Mouse (Mus musculus): ENCODE results near the gene Itga3. TPM values are rescaled to one million over a fixed set of nuclear protein-coding genes. Genes with fewer than 3 reads are reported as not detected.

The Itga3 gene
- total RNA-seq, 1 experiment from 2014 or later: 2.5 TPM

DNA sequence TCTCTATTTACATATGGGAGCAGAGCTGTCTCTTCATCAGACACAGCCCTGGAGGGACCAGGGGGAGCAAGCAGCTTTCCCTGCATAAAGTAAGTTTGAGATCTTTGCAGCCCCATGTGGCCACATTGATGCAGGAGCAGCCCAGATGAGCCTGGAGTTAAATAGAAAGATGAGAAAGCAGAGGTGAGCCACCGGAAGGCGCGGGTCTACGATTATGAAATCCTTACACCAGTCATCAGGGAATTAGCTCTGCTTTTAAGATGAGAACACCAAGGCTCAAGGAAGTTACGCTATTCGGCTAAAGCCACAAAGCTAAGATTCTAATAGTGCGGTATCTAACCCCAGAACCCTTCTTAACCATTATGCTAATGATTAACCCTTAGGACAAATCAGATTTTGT is 1.4 kb upstream of the Itga3 start:
- no peak for ATAC-seq (replicated peaks in 1 of 2; ENCODE audit: insufficient read depth in 1 of 2, low FRiP score in 2 of 2, low TSS enrichment in 1 of 2, low read depth in 1 of 2, poor library complexity in 2 of 2, severe bottlenecking in 2 of 2)

DNA sequence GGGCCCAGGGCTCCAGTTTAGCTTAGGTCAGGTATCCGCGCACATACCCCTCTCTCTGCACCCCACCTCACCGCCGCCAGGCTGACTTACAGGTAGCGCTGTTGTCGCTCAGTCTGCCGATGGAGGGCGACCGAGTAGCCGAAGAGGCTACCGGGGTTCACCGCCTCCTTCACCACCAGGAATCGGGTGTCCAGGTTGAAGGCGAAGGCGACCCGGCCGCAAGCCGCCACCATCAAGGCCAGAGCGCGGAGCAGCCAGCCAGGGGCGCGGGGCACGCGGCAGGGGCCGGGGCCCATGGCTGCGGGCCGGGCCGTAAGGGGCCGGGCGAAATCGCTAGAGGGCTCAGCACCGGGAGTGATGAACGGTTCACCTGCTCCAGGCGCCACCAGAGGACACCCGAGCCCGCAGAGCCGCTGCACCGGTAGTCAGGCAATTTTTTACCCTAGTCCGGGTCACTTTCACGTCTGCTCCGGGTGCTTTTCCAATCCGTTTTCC is 513 bp downstream of the Itga3 start:
- peak in 1 of 2 experiments; percentile 54; a peak in 3 of 4 replicates for ATAC-seq (replicated peaks in 1 of 2; ENCODE audit: insufficient read depth in 1 of 2, low FRiP score in 2 of 2, low TSS enrichment in 1 of 2, low read depth in 1 of 2, poor library complexity in 2 of 2, severe bottlenecking in 2 of 2)

DNA sequence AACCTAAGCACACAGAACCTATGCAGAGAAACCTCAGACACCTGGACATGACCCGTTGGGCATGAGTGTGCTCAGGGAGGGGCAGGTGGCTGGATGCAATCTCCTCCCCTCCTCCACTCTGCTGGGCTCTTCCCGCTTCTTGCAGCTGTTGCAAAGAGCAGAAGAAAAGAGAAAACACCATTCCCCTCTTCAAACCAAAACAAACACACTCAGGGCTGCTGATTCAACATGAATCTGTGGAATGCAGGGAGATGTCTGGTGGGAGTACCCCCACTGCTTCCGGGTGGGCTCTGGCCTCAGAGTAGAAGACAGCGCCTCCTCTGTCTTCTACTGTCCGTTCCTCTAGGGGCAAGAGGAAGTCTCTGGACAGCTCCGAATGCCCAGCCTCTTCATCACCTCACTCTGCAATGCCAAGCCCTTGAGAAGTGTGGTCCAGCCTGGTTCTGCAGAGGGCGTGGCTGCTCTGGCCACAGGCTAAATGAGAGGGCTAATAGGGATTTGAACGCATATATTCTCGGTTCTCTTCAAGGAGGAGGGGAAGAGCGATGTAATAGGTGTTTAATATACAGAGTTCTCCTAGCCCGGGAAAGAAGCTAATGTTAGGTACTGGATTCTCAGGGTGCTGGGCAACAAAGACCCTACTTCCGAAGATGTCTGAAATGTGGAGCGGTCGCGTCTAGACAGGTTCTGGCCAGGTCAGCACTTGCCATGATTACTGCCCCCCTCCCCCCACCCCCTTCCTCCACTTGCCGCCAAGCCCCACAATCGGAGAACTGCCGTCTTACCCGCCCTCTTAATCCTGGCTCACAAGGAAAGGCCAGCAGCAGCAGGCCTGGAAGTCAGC is 1.2 kb downstream of the Itga3 start:
- no peak for ATAC-seq (replicated peaks in 1 of 2; ENCODE audit: insufficient read depth in 1 of 2, low FRiP score in 2 of 2, low TSS enrichment in 1 of 2, low read depth in 1 of 2, poor library complexity in 2 of 2, severe bottlenecking in 2 of 2)

DNA sequence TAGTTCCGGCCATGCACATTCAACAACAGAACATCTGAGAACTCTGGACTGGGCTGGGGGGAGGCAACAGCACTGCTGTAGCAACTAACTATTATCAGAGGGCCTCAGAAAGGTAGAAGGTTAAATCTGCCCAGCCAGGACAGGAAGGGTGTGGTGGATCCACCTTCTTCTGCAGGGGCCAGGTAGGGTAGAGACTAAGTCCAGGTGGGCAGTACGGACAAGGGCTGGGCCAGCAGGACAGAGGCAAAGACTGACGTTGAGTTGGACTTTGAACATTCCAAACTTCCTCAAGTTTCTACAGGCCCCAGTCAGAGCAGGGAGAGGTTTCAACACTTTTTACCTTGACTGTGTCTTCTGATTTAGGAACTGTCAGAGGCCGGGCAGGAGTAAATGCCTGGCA is 1.9 kb downstream of the Itga3 start:
- no peak for ATAC-seq (replicated peaks in 1 of 2; ENCODE audit: insufficient read depth in 1 of 2, low FRiP score in 2 of 2, low TSS enrichment in 1 of 2, low read depth in 1 of 2, poor library complexity in 2 of 2, severe bottlenecking in 2 of 2)

DNA sequence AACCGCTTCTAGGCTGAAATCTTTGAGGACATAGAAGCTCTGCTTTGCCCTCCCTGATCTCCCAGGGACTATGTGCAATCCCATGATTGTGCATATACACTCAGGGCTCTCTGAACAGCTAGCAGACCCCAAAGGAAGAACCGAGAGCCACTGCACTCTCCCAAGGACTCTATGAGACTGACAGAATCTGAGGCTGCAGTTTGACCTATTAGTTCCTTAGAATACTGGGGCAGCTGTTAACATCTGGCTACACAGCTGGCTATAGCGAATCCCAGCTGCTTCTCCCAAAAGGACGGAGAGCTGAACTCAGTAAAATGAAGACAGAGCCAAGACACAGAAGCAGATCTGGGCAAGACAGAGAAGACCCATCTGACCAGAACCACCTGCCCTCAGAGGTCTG is 2.8 kb downstream of the Itga3 start:
- ATAC-seq (replicated peaks in 1 of 2; ENCODE audit: insufficient read depth in 1 of 2, low FRiP score in 2 of 2, low TSS enrichment in 1 of 2, low read depth in 1 of 2, poor library complexity in 2 of 2, severe bottlenecking in 2 of 2): no peak

DNA sequence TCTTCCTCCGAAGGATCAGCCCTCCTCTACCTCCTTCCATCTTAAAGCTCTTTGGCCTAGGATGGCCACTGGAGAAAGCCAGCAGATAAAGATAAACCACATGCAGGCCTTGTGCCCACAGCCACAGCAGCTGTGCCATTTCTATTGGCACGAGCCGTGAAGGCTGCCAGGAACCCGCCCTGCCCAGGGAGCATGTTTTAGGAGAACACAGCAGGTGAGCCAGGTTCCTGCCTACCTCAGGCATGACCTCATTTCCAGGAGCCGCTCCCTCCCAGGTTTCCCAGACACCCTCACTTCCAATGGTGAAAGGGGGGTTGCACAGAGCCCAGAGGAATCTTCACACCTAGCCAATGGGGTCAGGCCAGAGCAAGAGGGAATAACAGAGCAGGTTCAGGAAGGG is 3.8 kb downstream of the Itga3 start:
- ATAC-seq (replicated peaks in 1 of 2; ENCODE audit: insufficient read depth in 1 of 2, low FRiP score in 2 of 2, low TSS enrichment in 1 of 2, low read depth in 1 of 2, poor library complexity in 2 of 2, severe bottlenecking in 2 of 2): no peak

DNA sequence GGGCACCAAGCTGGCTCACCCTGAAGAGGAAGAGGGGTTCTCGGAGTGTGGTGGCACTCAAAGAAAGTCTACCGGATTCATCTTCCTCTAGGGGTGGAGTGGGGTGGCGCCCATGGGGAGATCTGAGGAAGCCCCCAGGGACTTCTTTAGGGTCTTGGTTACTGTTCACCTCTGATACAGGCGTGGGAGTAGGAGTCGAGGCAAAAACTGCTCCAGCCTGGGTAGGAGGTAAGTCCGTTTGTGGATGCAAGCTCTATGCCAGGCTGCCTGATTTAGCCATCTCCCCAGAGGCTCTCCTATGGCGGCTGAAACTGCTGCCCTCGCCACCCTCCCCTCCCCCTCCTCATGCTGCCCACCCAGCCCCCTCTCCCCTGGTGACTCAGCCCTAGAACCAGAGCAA is 4.5 kb downstream of the Itga3 start:
- no peak for ATAC-seq (replicated peaks in 1 of 2; ENCODE audit: insufficient read depth in 1 of 2, low FRiP score in 2 of 2, low TSS enrichment in 1 of 2, low read depth in 1 of 2, poor library complexity in 2 of 2, severe bottlenecking in 2 of 2)

DNA sequence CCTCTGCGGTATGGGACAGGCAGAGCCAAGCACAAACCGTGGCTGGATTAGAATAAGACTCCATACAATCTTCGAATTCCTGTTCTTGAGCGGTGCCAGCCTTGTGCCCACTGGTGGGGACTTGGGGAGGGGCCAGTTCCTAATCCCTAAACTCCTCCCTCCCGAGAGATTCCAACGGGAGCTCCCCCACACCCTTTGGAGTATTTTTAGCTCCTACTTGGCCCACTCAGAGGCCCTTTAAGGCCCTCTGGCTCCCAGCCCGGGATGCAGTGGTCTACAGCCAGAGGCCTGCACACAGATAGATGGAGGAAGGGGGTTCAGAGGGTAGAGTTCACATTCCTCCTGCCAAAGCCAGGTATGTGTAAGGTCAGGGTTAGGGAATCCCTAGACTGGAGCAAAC is 5.3 kb downstream of the Itga3 start:
- no peak for ATAC-seq (replicated peaks in 1 of 2; ENCODE audit: insufficient read depth in 1 of 2, low FRiP score in 2 of 2, low TSS enrichment in 1 of 2, low read depth in 1 of 2, poor library complexity in 2 of 2, severe bottlenecking in 2 of 2)

DNA sequence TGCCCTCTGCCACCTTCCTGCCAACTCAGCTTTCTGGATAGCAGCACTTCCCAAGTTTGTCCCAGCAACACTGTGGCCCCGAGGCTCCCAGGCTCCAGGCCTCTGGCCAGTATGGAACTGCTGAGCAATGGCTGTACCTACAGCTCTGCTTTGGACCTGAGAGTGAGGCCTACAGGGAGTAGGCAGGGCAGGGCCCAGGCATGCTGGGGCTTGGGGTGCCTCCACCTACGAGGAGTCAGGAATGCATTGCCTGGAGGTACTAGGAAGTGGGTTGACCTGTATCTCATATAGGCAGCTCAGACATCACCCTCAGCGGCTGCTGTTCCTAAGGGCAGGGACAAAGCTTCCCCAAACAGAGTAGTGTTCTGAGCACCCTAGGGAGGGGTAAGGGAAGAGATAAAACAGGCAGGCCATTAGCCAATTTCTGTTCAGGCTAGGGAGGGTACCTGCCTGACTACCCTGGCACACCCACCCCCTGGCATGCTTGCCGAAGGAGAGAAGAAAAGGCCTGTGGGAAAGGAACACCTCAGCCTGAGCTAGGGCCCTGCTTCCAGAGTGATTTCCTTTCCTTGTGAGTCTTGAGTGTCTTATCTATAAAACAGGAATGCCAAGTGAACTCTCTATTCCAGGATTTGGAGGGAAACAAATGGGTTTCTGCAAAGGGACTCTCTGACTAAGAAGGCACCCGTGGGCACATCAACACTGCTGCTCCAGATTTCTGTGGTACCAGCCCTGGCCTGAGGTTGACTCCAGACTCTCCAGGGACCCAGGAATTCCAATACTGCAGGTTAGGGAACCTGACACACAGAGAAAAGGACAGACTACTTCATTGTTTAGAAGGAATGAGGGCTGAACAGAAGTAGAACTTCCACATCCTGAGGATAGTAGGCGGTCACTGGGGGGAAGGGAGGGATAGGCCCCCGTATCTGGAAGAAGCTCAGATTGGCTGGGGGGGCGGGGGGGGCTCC is 6.2 kb downstream of the Itga3 start:
- ATAC-seq (replicated peaks in 1 of 2; ENCODE audit: insufficient read depth in 1 of 2, low FRiP score in 2 of 2, low TSS enrichment in 1 of 2, low read depth in 1 of 2, poor library complexity in 2 of 2, severe bottlenecking in 2 of 2): no peak

DNA sequence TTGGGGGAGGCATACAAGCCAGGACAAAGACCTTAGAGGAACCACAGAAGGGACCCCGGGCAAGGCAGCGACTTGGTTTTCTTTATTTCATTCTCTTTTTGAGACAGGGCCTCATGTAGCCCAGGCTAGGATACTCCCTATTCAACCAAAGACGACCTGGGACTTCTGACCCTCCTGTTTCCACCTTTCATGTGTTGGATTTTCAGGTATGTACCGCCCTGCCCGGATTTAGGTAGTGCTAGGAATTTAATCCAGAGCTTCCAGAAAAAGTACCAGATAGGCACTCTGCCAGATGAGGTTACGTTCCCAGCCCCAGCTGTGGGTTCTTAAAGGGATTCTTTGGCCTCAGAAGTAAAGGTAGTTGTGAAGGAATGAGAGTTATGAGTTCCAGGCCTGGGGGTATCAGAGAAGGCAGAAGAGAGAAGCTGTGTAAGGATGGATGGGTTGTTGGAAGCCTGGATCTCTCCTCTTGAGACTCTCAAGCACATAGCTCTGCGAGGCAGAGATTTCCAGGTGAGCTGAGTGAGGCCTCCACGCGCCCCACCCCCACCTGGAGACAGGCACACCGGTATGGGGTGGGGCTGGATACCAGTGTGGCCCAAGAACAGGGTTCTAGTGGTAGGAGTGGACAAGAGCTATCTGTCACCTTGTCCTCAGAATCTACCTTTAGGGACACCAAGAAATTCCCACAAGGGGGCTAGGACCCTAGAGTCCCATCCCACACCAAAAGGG is 7.2 kb downstream of the Itga3 start:
- no peak for ATAC-seq (replicated peaks in 1 of 2; ENCODE audit: insufficient read depth in 1 of 2, low FRiP score in 2 of 2, low TSS enrichment in 1 of 2, low read depth in 1 of 2, poor library complexity in 2 of 2, severe bottlenecking in 2 of 2)

DNA sequence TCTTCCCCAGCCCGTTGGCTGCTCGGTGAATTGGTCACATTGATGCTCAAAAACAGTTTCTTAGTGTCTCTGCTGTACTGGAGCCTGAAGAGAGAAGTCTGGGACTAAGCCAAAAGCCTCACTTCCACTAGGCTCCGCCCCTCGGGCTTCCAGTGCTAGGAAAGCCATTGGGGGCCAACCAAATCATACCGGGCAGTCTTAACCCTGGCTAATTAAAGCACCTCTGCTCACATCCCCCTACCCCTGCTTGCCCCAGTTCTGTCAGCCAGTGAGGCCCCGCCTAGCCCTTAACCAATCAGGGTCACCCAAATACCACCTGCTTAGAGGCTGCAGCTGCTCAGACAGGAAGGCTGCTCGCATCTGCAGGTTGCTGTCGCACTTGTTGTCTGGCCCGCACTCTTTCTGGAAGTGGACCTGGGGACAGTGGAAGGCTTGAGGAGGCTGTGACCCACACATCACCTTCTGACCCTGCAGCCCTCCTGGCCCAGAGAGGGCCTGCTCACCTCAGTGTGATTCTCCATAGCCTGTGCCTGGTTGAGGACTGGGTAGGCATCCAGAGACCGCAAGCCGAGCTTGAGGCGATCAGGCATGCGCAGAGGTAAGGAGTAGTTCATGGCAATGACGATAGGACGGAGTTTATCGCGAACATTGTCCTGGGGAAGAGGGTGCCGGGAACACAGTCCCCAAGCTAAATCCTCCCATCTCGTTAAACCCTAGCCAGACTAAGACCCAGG is 19.7 kb downstream of the Itga3 start:
- no peak for ATAC-seq (replicated peaks in 1 of 2; ENCODE audit: insufficient read depth in 1 of 2, low FRiP score in 2 of 2, low TSS enrichment in 1 of 2, low read depth in 1 of 2, poor library complexity in 2 of 2, severe bottlenecking in 2 of 2)

DNA sequence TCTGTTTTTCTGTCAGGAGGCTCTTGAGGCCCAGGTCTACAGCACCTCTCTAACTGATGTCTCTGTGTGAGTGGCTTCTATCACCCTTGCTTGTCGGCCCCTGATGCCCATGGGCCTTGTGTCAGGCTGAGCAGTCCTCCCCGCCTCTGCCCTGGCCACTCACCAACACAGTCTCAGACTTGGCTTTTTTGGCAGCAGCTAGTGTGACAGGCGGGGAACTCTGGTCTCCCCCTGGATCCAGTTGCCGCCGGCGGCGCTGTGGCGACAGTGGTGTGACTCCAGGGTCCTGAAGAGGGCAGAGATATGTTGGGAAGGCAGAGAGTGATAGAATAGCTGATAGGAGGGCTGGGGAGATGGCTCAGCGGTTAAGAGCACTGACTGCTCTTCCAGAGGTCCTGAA is 23.5 kb downstream of the Itga3 start:
- ATAC-seq (replicated peaks in 1 of 2; ENCODE audit: insufficient read depth in 1 of 2, low FRiP score in 2 of 2, low TSS enrichment in 1 of 2, low read depth in 1 of 2, poor library complexity in 2 of 2, severe bottlenecking in 2 of 2): no peak

DNA sequence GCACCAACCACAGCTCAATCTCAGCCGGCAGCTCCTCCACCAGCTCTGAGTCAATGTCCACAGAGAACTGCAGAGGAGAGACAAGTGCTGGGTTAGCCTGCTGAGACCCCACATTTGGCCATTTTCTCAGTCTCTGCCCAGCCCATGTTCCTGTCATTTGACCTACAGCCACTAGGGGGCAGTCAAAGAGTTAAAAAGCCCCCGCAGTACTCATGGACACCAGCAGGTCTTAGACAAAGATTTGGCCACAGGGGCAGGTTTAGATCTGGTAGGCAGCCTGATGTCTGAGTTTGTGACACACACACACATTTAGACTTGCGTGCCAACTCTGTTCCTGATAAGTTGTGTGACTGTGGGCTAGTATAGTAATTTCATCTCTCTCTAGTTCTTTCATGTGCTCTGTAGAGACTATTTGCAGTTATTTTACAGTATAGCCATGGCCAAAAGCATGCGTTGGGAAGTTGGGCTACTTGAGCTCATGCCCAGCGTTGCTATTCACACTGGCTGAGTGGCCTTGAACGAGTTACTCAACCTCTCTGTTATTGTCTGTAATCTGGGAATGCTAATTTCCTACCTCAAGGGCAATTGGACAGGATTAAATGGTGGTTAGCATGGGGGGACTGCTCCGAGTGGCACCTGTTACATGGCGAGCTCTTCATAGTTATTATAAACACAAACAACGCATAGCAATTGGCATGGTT is 29.5 kb downstream of the Itga3 start:
- ATAC-seq (replicated peaks in 1 of 2; ENCODE audit: insufficient read depth in 1 of 2, low FRiP score in 2 of 2, low TSS enrichment in 1 of 2, low read depth in 1 of 2, poor library complexity in 2 of 2, severe bottlenecking in 2 of 2): peak; percentile 76 to 81

DNA sequence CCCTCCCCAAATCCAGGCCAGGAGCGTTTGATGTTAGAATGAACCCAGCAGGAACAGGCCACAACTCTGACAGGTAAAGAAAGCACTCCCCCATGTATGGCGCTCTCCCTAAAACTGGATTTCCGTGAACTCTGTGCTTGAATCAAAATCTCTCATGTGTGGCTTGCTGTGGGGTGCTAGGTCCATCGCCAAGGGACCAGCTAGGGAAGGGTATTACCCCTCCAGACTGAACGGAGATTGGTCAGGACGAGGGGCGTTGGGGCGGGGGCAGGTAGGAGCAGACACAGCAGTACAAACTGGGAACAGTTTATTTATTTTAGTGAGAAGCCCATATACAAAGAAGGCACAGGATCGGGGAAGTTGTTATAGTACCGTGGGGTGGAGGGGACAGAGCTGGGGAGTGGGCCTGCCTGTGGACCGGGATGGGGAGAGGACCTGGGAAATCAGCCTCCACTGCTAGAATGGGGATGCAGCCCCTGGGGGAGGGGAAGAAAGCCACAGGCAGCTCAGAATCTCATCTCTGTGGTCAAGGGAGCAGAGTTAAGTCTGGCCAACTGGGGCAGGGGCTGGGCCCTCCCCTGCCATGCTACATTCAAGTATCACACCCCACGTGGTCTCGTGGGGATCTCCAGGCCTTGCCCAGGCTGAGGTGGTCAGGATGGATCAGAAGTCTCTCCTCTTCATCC is 32.3 kb downstream of the Itga3 start:
- ATAC-seq (replicated peaks in 1 of 2; ENCODE audit: insufficient read depth in 1 of 2, low FRiP score in 2 of 2, low TSS enrichment in 1 of 2, low read depth in 1 of 2, poor library complexity in 2 of 2, severe bottlenecking in 2 of 2): no peak

DNA sequence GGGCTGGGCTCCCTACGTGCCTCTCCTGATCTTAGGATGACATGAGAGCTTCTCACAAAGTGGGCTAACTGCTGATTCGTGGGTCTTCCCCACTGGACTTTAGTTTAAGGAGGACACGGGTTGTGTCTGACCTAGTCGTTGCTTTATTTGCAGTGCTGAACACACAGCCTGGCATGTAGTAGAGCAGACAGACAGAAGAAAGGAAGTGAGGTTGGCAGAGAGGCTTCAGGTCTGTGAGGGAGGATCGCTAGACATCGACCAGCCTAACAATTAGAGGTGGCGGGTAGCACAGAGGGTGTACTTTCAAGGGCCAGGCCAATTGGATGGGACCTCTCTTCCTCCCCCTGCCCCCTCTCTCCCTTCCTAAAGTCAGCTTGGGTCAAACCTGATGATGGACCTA is 33.0 kb downstream of the Itga3 start:
- ATAC-seq (replicated peaks in 1 of 2; ENCODE audit: insufficient read depth in 1 of 2, low FRiP score in 2 of 2, low TSS enrichment in 1 of 2, low read depth in 1 of 2, poor library complexity in 2 of 2, severe bottlenecking in 2 of 2): no peak

DNA sequence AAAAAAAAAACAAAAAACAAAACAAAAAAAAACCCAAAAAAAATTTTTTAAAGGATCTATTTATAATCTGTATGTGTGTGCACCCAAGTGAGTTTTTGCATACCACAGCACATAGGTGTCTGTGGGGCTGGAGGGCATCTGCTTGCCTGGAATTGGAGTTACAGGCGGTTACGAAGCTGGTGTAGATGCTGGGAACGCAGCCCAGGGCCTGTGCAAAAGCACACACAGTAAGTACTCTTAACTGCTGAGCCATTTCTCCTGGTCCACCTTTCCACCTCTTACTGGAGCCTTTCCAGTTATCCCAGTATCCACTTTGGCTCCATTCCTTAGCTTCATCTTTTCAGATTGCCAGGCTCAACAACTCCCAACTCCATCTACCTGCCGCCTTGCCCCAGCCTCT is 33.5 kb downstream of the Itga3 start:
- no peak for ATAC-seq (replicated peaks in 1 of 2; ENCODE audit: insufficient read depth in 1 of 2, low FRiP score in 2 of 2, low TSS enrichment in 1 of 2, low read depth in 1 of 2, poor library complexity in 2 of 2, severe bottlenecking in 2 of 2)
